Mouse (Mus musculus) 3134 (cell line): Measurements from ENCODE around the gene Fkbp6.

Experiments
- DNase-seq: peaks from one replicate; pipeline ENCODE4 v3.0.0-alpha.2; 2011; ENCODE audit warnings: low spot score; ENCODE audit not compliant: insufficient read length; ENCODE audit errors: extremely low read depth

The Fkbp6 gene

GRCm38 (mm10) chr5:135285211-135285610 lies 64.6 kb downstream of the Fkbp6 start:
- DNase-seq, result no peak

- DNase-seq, result no peak
Measured at GRCm38 (mm10) chr5:135280226-135280625, 69.6 kb downstream of the Fkbp6 start.

GRCm38 (mm10) chr5:135276597-135276996 lies 73.2 kb downstream of the Fkbp6 start:
- DNase-seq, result no peak

GRCm38 (mm10) chr5:135274663-135275396 lies 75.0 kb downstream of the Fkbp6 start:
- no peak for DNase-seq

GRCm38 (mm10) chr5:135271563-135272165 lies 78.2 kb downstream of the Fkbp6 start:
- DNase-seq, result peak; percentile 57

- DNase-seq, result no peak
Measured at GRCm38 (mm10) chr5:135270361-135270760, 79.5 kb downstream of the Fkbp6 start.

- DNase-seq, result no peak
Measured at GRCm38 (mm10) chr5:135269451-135269850, 80.4 kb downstream of the Fkbp6 start.

- no peak for DNase-seq
Measured at GRCm38 (mm10) chr5:135264548-135264947, 85.3 kb downstream of the Fkbp6 start.

GRCm38 (mm10) chr5:135263866-135264503 lies 85.9 kb downstream of the Fkbp6 start:
- DNase-seq, result peak; percentile 82

- no peak for DNase-seq
Measured at GRCm38 (mm10) chr5:135258280-135259150, 91.3 kb downstream of the Fkbp6 start.

- DNase-seq, result no peak
Measured at GRCm38 (mm10) chr5:135257559-135257958, 92.3 kb downstream of the Fkbp6 start.

GRCm38 (mm10) chr5:135256166-135256565 lies 93.7 kb downstream of the Fkbp6 start:
- no peak for DNase-seq

- DNase-seq, result no peak
Measured at GRCm38 (mm10) chr5:135253741-135254401, 96.0 kb downstream of the Fkbp6 start.

GRCm38 (mm10) chr5:135251079-135251454 lies 98.8 kb downstream of the Fkbp6 start, which contains the start of gene Fzd9:
Gene Fzd9 (minus strand): TSS chr5:135251230.
- DNase-seq, result no peak

- DNase-seq, result no peak
Measured at GRCm38 (mm10) chr5:135250186-135251078, 99.4 kb downstream of the Fkbp6 start.

GRCm38 (mm10) chr5:135248956-135249676 lies 100.7 kb downstream of the Fkbp6 start:
- DNase-seq, result no peak

- DNase-seq, result no peak
Measured at GRCm38 (mm10) chr5:135247337-135247736, 102.5 kb downstream of the Fkbp6 start.

- no peak for DNase-seq
Measured at GRCm38 (mm10) chr5:135246531-135246930, 103.3 kb downstream of the Fkbp6 start.

- DNase-seq, result no peak
Measured at GRCm38 (mm10) chr5:135243166-135243565, 106.7 kb downstream of the Fkbp6 start.
